Mouse (Mus musculus): Measurements from ENCODE around the gene Tceal9.
"Not testable (repeated sequence)": the region's sequence is repeated elsewhere in the genome, so short reads cannot be mapped to it uniquely, and the experiment has no call there.

Tceal9 gene

GRCm38 (mm10) chrX:136270393-136271111 lies 25.7 kb downstream of the Tceal9 start:
- DNase-seq (ENCODE audit: low spot score in 2 of 2): not testable (repeated sequence)

- no peak for DNase-seq (ENCODE audit: low spot score in 2 of 2)
These were observed 29.7 kb downstream of the Tceal9 start for GRCm38 (mm10) chrX:136274542-136274941.

- no peak for DNase-seq (ENCODE audit: low spot score in 2 of 2)
These were observed 30.5 kb downstream of the Tceal9 start for GRCm38 (mm10) chrX:136275386-136275785.

- no peak for DNase-seq (ENCODE audit: low spot score in 2 of 2)
These were observed 32.7 kb downstream of the Tceal9 start for GRCm38 (mm10) chrX:136277577-136277976.

- DNase-seq (ENCODE audit: low spot score in 2 of 2): no peak
These were observed 33.5 kb downstream of the Tceal9 start for GRCm38 (mm10) chrX:136278401-136278800.

GRCm38 (mm10) chrX:136279410-136279809 lies 34.5 kb downstream of the Tceal9 start:
- no peak for DNase-seq (ENCODE audit: low spot score in 2 of 2)

GRCm38 (mm10) chrX:136290817-136291281 lies 46.0 kb downstream of the Tceal9 start:
- DNase-seq (ENCODE audit: low spot score in 2 of 2): no peak
